In genomic region chr5:114538752-114539151, GRCm38 (mm10) we compare ENCODE assay signal across 9 mouse cellular contexts. TPM values are rescaled to one million over a fixed set of nuclear protein-coding genes. Genes with fewer than 3 reads are reported as not detected.
A peak's percentile ranks its signal among the peaks of the same experiment; 100 is the strongest.
DNase-seq lines count a peak whose midpoint lies in the region; ATAC-seq and TF ChIP-seq lines count a peak whose summit lies in the region.
"Had no signal": no experiment of that assay in that cellular context is flagged by ENCODE, and none has a peak within 500 bp of the region (broad histone marks: within the 10 kb centered on the region; RNA-seq: fewer than 3 reads in every experiment).

No protein-coding gene starts in this region.

- peak; percentile 12 to 30 for DNase-seq in layer of hippocampus, postnatal 14 days (ENCODE audit: low spot score in 2 of 2)
- DNase-seq in layer of hippocampus, adult 11-12 months (ENCODE audit: low spot score) = no peak
- DNase-seq in embryo, embryonic 11.5 days (ENCODE audit: low read depth, low spot score) = peak; percentile 26
- peak; percentile 81 for DNase-seq in forebrain, embryonic 14.5 days (ENCODE audit: low spot score)
- peak; percentile 14 for DNase-seq in limb, embryonic 14.5 days (ENCODE audit: low spot score)
- no peak for DNase-seq in thymus, postnatal 25 days
- DNase-seq in liver = no peak
- DNase-seq: cerebellum, adult 8-10 months had no signal

- ATAC-seq in forebrain, embryonic 14.5 days = peak; percentile 68
- ATAC-seq in limb, embryonic 14.5 days (ENCODE audit: low FRiP score, low read depth) = no peak

- H3K36me3 ChIP-seq in forebrain, embryonic 14.5 days (ENCODE audit: control insufficient read depth, insufficient read depth, low read length) = no peaks in the 10 kb centered on the region
- H3K36me3 ChIP-seq in limb, embryonic 14.5 days (ENCODE audit: control insufficient read depth, insufficient read depth, low read length) = no peaks in the 10 kb centered on the region

- no peak overlapping the region for H3K4me3 ChIP-seq in forebrain, embryonic 14.5 days (ENCODE audit: low read depth, low read length)
- no peak overlapping the region for H3K4me3 ChIP-seq in limb, embryonic 14.5 days (replicated peaks; ENCODE audit: low read length)

- H3K9ac ChIP-seq in forebrain, embryonic 14.5 days (ENCODE audit: low read length) = no peak overlapping the region
- no peak overlapping the region for H3K9ac ChIP-seq in limb, embryonic 14.5 days (ENCODE audit: low read depth, low read length, severe bottlenecking)

- H3K27ac ChIP-seq in forebrain, embryonic 14.5 days (ENCODE audit: low read depth, low read length) = no peak overlapping the region
- no peak overlapping the region for H3K27ac ChIP-seq in limb, embryonic 14.5 days (replicated peaks; ENCODE audit: low read depth, low read length)

- H3K27me3 ChIP-seq in forebrain, embryonic 14.5 days (replicated peaks; ENCODE audit: control insufficient read depth, insufficient read depth, low read length) = 0 out of 2 replicates have a peak, but pooled peaks cover 4% of the 10 kb centered on the region
- 0 out of 2 replicates have a peak, but pooled peaks cover 11% of the 10 kb centered on the region for H3K27me3 ChIP-seq in limb, embryonic 14.5 days (ENCODE audit: control insufficient read depth, insufficient read depth, low read length)

- 0 out of 2 replicates have a peak, but pooled peaks cover 2% of the 10 kb centered on the region for H3K9me3 ChIP-seq in forebrain, embryonic 14.5 days (replicated peaks; ENCODE audit: control insufficient read depth, low read length)
- H3K9me3 ChIP-seq in limb, embryonic 14.5 days (ENCODE audit: control insufficient read depth, low read length) = no peaks in the 10 kb centered on the region

- no peak for TF ChIP-seq POLR2A in limb, embryonic 14.5 days (IDR thresholded peaks at IDR 0.05; ENCODE audit: borderline replicate concordance, extremely low read depth, insufficient read depth, insufficient read length)

- 11% methylated on average over 4 of the region's 4 CpGs for WGBS in forebrain, embryonic 14.5 days
- 9% methylated on average over 4 of the region's 4 CpGs for WGBS in limb, embryonic 14.5 days

- peaks cover 17% of the 10 kb centered on the region for H3K4me1 ChIP-seq in forebrain, embryonic 14.5 days (ENCODE audit: control insufficient read depth, insufficient read depth, low read length)
- H3K4me1 ChIP-seq in limb, embryonic 14.5 days (ENCODE audit: control insufficient read depth, insufficient read depth, low read length) = peaks cover 29% of the 10 kb centered on the region

- no peak overlapping the region for H3K4me2 ChIP-seq in forebrain, embryonic 14.5 days (ENCODE audit: low read length)
- no peak overlapping the region for H3K4me2 ChIP-seq in limb, embryonic 14.5 days (replicated peaks; ENCODE audit: low read depth, low read length, severe bottlenecking)

RNA-seq across cellular contexts. Expression of gene Fam222a, which starts 29.1 kb away (rescaled TPM):
- total RNA-seq in layer of hippocampus, postnatal 14 days (2021) = 1 to 10 TPM; 7.6 to 7.8 TPM
- 4.5 and 5.0 TPM in 2 replicates for polyA plus RNA-seq in forebrain, embryonic 14.5 days (2014; fragmentation: Nextera tagmentation; extraction: Ambion mirVana)
- polyA plus RNA-seq in limb, embryonic 14.5 days (2012; rRNA removed) = 1.5 and 2.2 TPM in 2 replicates
- polyA plus RNA-seq in limb, embryonic 14.5 days (2014; fragmentation: Nextera tagmentation; extraction: Ambion mirVana) = 0.86 and 1.1 TPM in 2 replicates
- total RNA-seq: monocyte, adult 5-6 weeks had no signal

Comparison
In these comparisons a context has a peak if more than half of its experiments do, and no peak if none do; other contexts are left out.
1. DNase-seq: peak in layer of hippocampus, postnatal 14 days (2 of 2), embryo, embryonic 11.5 days (single experiment), forebrain, embryonic 14.5 days (single experiment) and limb, embryonic 14.5 days (single experiment); none in layer of hippocampus, adult 11-12 months (single experiment), thymus, postnatal 25 days (single experiment) and liver (single experiment).